Mouse (Mus musculus): ENCODE data around the gene Morc4. TPM values are rescaled to one million over a fixed set of nuclear protein-coding genes. Genes with fewer than 3 reads are reported as not detected.

Gene Morc4
- polyA plus RNA-seq, 1 experiment from 2014 or later = 17.1 TPM

DNA sequence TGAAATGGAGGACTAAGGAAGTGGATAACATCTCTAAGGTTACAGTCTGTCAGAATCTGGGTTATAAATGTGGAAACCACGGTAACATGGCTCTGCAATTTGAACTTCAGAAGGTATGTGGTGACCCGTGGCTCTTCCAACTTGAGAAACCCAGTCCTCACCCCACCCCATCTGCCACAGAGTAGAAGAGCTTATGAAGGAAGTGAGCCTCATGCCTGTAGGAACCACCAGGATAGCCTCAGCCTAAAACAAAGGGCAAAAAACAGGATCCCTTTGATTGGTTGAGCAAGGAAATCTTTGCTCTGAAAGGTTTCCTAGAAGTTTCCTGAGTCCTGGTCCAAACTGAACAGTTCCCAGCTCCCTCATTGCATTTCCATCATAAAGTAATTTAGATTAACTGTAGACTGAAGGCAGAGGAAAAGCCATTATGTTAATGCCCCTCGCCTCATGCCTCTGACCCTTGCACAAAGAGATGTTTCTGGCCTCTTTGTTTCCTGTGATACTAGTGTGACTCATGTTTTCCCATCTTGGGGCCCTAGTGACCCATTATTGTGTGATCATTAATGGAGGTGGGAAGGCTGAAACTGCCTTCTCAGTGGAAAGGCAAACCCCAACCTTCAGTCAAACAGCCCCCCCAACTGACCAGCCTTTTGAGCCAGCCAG lies 58.7 kb downstream of the Morc4 start:
- Histone ChIP-seq H3K4me1 (ENCODE audit: control insufficient read depth, insufficient read depth, low read length) (no peaks in the 10 kb centered on the region), H3K4me2 (ENCODE audit: low read depth, low read length) (no peak overlapping the region), H3K36me3 (ENCODE audit: control insufficient read depth, insufficient read depth) (no peaks in the 10 kb centered on the region), H3K4me3 (ENCODE audit: low read length) (no peak overlapping the region), H3K9me3 (replicated peaks; ENCODE audit: control insufficient read depth, low read length) (no peaks in the 10 kb centered on the region), H3K9ac (ENCODE audit: low read length) (no peak overlapping the region), H3K27ac (ENCODE audit: low read length) (no peak overlapping the region), H3K27me3 (ENCODE audit: control insufficient read depth, insufficient read depth, low read length) (no peaks in the 10 kb centered on the region)
- WGBS = 65% methylated on average over 3 of the region's 3 CpGs
- ATAC-seq (replicated peaks; ENCODE audit: extremely low read depth, insufficient read depth, low FRiP score) = no peak

DNA sequence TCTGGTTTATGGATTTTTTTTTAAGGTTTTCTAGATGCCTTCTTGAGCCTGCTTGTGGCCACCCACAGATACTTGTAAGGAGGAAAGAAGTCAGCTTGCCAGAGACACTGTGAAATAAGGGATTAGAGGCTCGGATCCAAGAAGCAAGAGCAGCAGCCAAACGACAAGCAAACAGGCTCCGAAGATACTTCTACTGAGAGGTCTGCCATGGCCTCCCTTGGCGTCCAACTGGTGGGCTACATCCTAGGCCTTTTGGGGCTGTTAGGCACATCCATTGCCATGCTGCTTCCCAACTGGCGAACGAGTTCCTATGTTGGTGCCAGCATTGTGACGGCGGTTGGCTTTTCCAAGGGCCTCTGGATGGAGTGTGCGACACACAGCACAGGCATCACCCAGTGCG lies 63.0 kb downstream of the Morc4 start:
- no peak for ATAC-seq (replicated peaks; ENCODE audit: extremely low read depth, insufficient read depth, low FRiP score)
- WGBS = 80% methylated on average over 10 of the region's 10 CpGs

DNA sequence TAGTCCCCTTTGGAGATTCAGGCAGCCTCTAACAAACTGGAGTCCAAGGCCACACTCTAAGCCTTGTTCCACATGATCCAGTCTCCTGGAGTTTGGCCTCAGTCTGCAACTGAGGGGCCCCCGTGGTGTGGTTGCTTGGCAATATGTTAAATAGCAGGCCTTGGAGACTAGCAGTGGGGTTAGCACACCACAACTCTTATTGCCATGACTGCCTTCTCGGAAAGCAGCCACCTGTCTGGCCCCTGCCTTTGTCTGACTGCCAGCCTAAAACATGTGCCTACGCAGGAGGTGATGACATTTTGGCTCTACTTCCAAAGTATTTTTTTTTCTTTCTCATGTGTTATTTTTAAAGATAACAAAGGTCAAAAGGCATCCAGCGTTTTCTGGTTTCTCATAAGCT lies 63.4 kb downstream of the Morc4 start:
- 45% methylated on average over 4 of the region's 4 CpGs for WGBS
- H3K4me1 ChIP-seq (ENCODE audit: control insufficient read depth, insufficient read depth, low read length) = no peaks in the 10 kb centered on the region
- H3K27ac ChIP-seq (ENCODE audit: low read length) = no peak overlapping the region
- H3K4me3 ChIP-seq (ENCODE audit: low read length) = no peak overlapping the region
- H3K36me3 ChIP-seq (ENCODE audit: control insufficient read depth, insufficient read depth) = no peaks in the 10 kb centered on the region
- no peak overlapping the region for H3K4me2 ChIP-seq (ENCODE audit: low read depth, low read length)
- no peak for ATAC-seq (replicated peaks; ENCODE audit: extremely low read depth, insufficient read depth, low FRiP score)
- no peaks in the 10 kb centered on the region for H3K27me3 ChIP-seq (ENCODE audit: control insufficient read depth, insufficient read depth, low read length)
- H3K9ac ChIP-seq (ENCODE audit: low read length) = no peak overlapping the region
- H3K9me3 ChIP-seq (replicated peaks; ENCODE audit: control insufficient read depth, low read length) = no peaks in the 10 kb centered on the region

More for the DNA sequence above, 63.0 kb downstream of the Morc4 start:
- Histone ChIP-seq H3K9ac (ENCODE audit: low read length) (no peak overlapping the region), H3K4me3 (ENCODE audit: low read length) (no peak overlapping the region), H3K27me3 (ENCODE audit: control insufficient read depth, insufficient read depth, low read length) (no peaks in the 10 kb centered on the region), H3K9me3 (replicated peaks; ENCODE audit: control insufficient read depth, low read length) (no peaks in the 10 kb centered on the region), H3K4me2 (ENCODE audit: low read depth, low read length) (no peak overlapping the region), H3K4me1 (ENCODE audit: control insufficient read depth, insufficient read depth, low read length) (no peaks in the 10 kb centered on the region), H3K36me3 (ENCODE audit: control insufficient read depth, insufficient read depth) (no peaks in the 10 kb centered on the region), H3K27ac (ENCODE audit: low read length) (no peak overlapping the region)

GRCm38 (mm10) chrX:139807391-139807790 lies 64.1 kb downstream of the Morc4 start:
- Histone ChIP-seq H3K27ac (ENCODE audit: low read length) (no peak overlapping the region), H3K4me3 (ENCODE audit: low read length) (no peak overlapping the region), H3K9ac (ENCODE audit: low read length) (no peak overlapping the region), H3K4me2 (ENCODE audit: low read depth, low read length) (no peak overlapping the region), H3K36me3 (ENCODE audit: control insufficient read depth, insufficient read depth) (no peaks in the 10 kb centered on the region), H3K9me3 (replicated peaks; ENCODE audit: control insufficient read depth, low read length) (no peaks in the 10 kb centered on the region), H3K27me3 (ENCODE audit: control insufficient read depth, insufficient read depth, low read length) (no peaks in the 10 kb centered on the region), H3K4me1 (ENCODE audit: control insufficient read depth, insufficient read depth, low read length) (no peaks in the 10 kb centered on the region)
- 56% methylated on average over 2 of the region's 2 CpGs for WGBS
- ATAC-seq (replicated peaks; ENCODE audit: extremely low read depth, insufficient read depth, low FRiP score) = no peak

- WGBS = 93% methylated on average over 4 of the region's 4 CpGs
Observed at GRCm38 (mm10) chrX:139805918-139806317, 65.6 kb downstream of the Morc4 start.

DNA sequence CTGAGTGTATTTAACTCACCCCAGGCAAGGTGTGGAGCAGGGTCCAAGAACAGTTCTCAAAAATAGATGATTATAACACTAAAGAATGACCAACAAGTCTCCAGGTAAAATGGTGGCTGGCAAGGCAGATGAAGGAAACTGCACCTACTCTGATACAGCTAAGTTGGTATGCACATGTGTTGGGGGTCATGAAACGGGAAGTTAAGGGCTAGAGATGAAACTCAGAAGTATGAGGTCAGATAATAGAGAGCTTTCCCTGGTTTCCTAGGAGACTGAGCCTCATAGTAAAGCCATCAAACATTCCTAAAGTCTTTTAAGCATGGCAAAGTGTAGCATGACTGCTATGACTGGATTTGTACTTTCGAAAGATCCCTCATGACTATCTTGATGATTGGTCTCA lies 68.4 kb downstream of the Morc4 start:
- Histone ChIP-seq H3K27ac (ENCODE audit: low read length) (no peak overlapping the region), H3K9ac (ENCODE audit: low read length) (no peak overlapping the region), H3K36me3 (ENCODE audit: control insufficient read depth, insufficient read depth) (no peaks in the 10 kb centered on the region), H3K4me1 (ENCODE audit: control insufficient read depth, insufficient read depth, low read length) (no peaks in the 10 kb centered on the region), H3K4me2 (ENCODE audit: low read depth, low read length) (no peak overlapping the region), H3K27me3 (ENCODE audit: control insufficient read depth, insufficient read depth, low read length) (no peaks in the 10 kb centered on the region), H3K9me3 (replicated peaks; ENCODE audit: control insufficient read depth, low read length) (no peaks in the 10 kb centered on the region), H3K4me3 (ENCODE audit: low read length) (no peak overlapping the region)
- ATAC-seq (replicated peaks; ENCODE audit: extremely low read depth, insufficient read depth, low FRiP score) = no peak
- 69% methylated on average over 2 of the region's 2 CpGs for WGBS

More at GRCm38 (mm10) chrX:139805918-139806317, 65.6 kb downstream of the Morc4 start:
- Histone ChIP-seq H3K9ac (ENCODE audit: low read length) (no peak overlapping the region), H3K36me3 (ENCODE audit: control insufficient read depth, insufficient read depth) (no peaks in the 10 kb centered on the region), H3K4me1 (ENCODE audit: control insufficient read depth, insufficient read depth, low read length) (no peaks in the 10 kb centered on the region), H3K4me3 (ENCODE audit: low read length) (no peak overlapping the region), H3K4me2 (ENCODE audit: low read depth, low read length) (no peak overlapping the region), H3K9me3 (replicated peaks; ENCODE audit: control insufficient read depth, low read length) (no peaks in the 10 kb centered on the region), H3K27ac (ENCODE audit: low read length) (no peak overlapping the region), H3K27me3 (ENCODE audit: control insufficient read depth, insufficient read depth, low read length) (no peaks in the 10 kb centered on the region)
- no peak for ATAC-seq (replicated peaks; ENCODE audit: extremely low read depth, insufficient read depth, low FRiP score)

- no peak for ATAC-seq (replicated peaks; ENCODE audit: extremely low read depth, insufficient read depth, low FRiP score)
- H3K9me3 ChIP-seq (replicated peaks; ENCODE audit: control insufficient read depth, low read length) = no peaks in the 10 kb centered on the region
- H3K4me2 ChIP-seq (ENCODE audit: low read depth, low read length) = no peak within 1 kb of the TSS
- no peaks in the 10 kb centered on the region for H3K4me1 ChIP-seq (ENCODE audit: control insufficient read depth, insufficient read depth, low read length)
- H3K9ac ChIP-seq (ENCODE audit: low read length) = no peak within 1 kb of the TSS
- no peak within 1 kb of the TSS for H3K27ac ChIP-seq (ENCODE audit: low read length)
- H3K27me3 ChIP-seq (ENCODE audit: control insufficient read depth, insufficient read depth, low read length) = no peaks in the 10 kb centered on the region
- H3K4me3 ChIP-seq (ENCODE audit: low read length) = no peak within 1 kb of the TSS
- no peaks in the 10 kb centered on the region for H3K36me3 ChIP-seq (ENCODE audit: control insufficient read depth, insufficient read depth)
- WGBS = 62% methylated on average over 8 of the region's 8 CpGs
Observed at GRCm38 (mm10) chrX:139800406-139800878, 71.0 kb downstream of the Morc4 start, which contains the start of gene Cldn2. Gene Cldn2 (plus strand): TSS chrX:139800828.

- 66% methylated on average over 3 of the region's 3 CpGs for WGBS
- Histone ChIP-seq H3K27me3 (ENCODE audit: control insufficient read depth, insufficient read depth, low read length) (no peaks in the 10 kb centered on the region), H3K4me3 (ENCODE audit: low read length) (no peak overlapping the region), H3K9ac (ENCODE audit: low read length) (no peak overlapping the region), H3K4me1 (ENCODE audit: control insufficient read depth, insufficient read depth, low read length) (no peaks in the 10 kb centered on the region), H3K27ac (ENCODE audit: low read length) (no peak overlapping the region), H3K4me2 (ENCODE audit: low read depth, low read length) (no peak overlapping the region), H3K9me3 (replicated peaks; ENCODE audit: control insufficient read depth, low read length) (no peaks in the 10 kb centered on the region), H3K36me3 (ENCODE audit: control insufficient read depth, insufficient read depth) (no peaks in the 10 kb centered on the region)
- ATAC-seq (replicated peaks; ENCODE audit: extremely low read depth, insufficient read depth, low FRiP score) = no peak
Observed at GRCm38 (mm10) chrX:139799953-139800352, 71.5 kb downstream of the Morc4 start.

- Histone ChIP-seq H3K4me2 (ENCODE audit: low read depth, low read length) (no peak overlapping the region), H3K9ac (ENCODE audit: low read length) (no peak overlapping the region), H3K4me1 (ENCODE audit: control insufficient read depth, insufficient read depth, low read length) (no peaks in the 10 kb centered on the region), H3K4me3 (ENCODE audit: low read length) (no peak overlapping the region), H3K27me3 (ENCODE audit: control insufficient read depth, insufficient read depth, low read length) (no peaks in the 10 kb centered on the region), H3K27ac (ENCODE audit: low read length) (no peak overlapping the region), H3K9me3 (replicated peaks; ENCODE audit: control insufficient read depth, low read length) (no peaks in the 10 kb centered on the region), H3K36me3 (ENCODE audit: control insufficient read depth, insufficient read depth) (no peaks in the 10 kb centered on the region)
- WGBS = 63% methylated on average over 9 of the region's 9 CpGs
- no peak for ATAC-seq (replicated peaks; ENCODE audit: extremely low read depth, insufficient read depth, low FRiP score)
Observed at GRCm38 (mm10) chrX:139797875-139798274, 73.6 kb downstream of the Morc4 start.

All from heart, embryonic 16.5 days (tissue).